Mouse (Mus musculus): ENCODE results near the gene Xpr1.

DNA sequence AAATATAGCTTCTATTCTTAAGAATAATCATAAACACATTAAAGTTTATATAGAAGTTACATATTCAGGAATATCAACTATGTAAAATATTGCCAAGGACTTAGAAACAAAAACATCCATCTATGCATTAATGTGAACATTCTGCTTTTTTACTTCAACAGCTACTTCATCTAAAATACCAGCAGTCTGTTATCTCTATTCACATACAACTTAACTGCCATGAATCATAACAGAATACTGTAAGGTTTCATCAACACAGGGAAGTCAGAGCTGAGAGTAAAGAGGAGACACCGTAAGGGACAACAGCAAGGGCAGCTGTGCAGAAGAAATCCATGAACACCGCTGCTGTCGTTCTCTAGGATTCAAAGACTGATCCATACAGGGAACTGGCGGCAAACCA is 69.9 kb downstream of the Xpr1 start:
- TF ChIP-seq CTCF (IDR thresholded peaks at IDR 0.05; ENCODE audit: insufficient read depth, low read depth, low read length), result no peak
- TF ChIP-seq POLR2A (IDR thresholded peaks at IDR 0.05; ENCODE audit: insufficient read depth, low read depth, low read length), result no peak

Data from olfactory bulb, adult 2 months (tissue).